Mouse (Mus musculus): ENCODE results near the gene Lage3. TPM values are rescaled to one million over a fixed set of nuclear protein-coding genes. Genes with fewer than 3 reads are reported as not detected.
"Not testable (repeated sequence)": the region's sequence is repeated elsewhere in the genome, so short reads cannot be mapped to it uniquely, and the experiment has no call there.

The Lage3 gene
- 10 to 100 TPM; 25.1 to 26.4 TPM for total RNA-seq (2021)

GRCm38 (mm10) chrX:74353467-74353770, at the start of gene Lage3:
Gene Lage3 (minus strand): TSS chrX:74353618.
- DNase-seq: peak; percentile 78 to 80

- DNase-seq: no peak
Measured at GRCm38 (mm10) chrX:74400136-74400535, 46.7 kb upstream of the Lage3 start.

GRCm38 (mm10) chrX:74392535-74393443, 39.4 kb upstream of the Lage3 start, which contains the start of the genes Fam3a and Ikbkg:
Gene Fam3a (minus strand): TSS chrX:74393272.
Gene Ikbkg (plus strand): TSS chrX:74393290.
- DNase-seq: peak; percentile 74 to 78

GRCm38 (mm10) chrX:74388153-74388552, 34.7 kb upstream of the Lage3 start:
- DNase-seq: no peak

GRCm38 (mm10) chrX:74384451-74384850, 31.0 kb upstream of the Lage3 start:
- no peak for DNase-seq

- peak; percentile 75 to 78 for DNase-seq
Measured at GRCm38 (mm10) chrX:74372888-74373549, 19.6 kb upstream of the Lage3 start, which contains the start of the genes Ubl4a and Slc10a3. Gene Ubl4a (minus strand): TSS chrX:74373218. Gene Slc10a3 (minus strand): TSS chrX:74373349.

GRCm38 (mm10) chrX:74368209-74368909, 14.9 kb upstream of the Lage3 start:
- DNase-seq: peak; percentile 56 to 65

- no peak for DNase-seq
Measured at GRCm38 (mm10) chrX:74367512-74367911, 14.1 kb upstream of the Lage3 start.

GRCm38 (mm10) chrX:74359171-74359570, 5.8 kb upstream of the Lage3 start:
- no peak for DNase-seq

- DNase-seq: not testable (repeated sequence)
Measured at GRCm38 (mm10) chrX:74357069-74357468, 3.7 kb upstream of the Lage3 start.

- no peak for DNase-seq
Measured at GRCm38 (mm10) chrX:74352645-74353466, 562 bp downstream of the Lage3 start.

- DNase-seq: no peak
Measured at GRCm38 (mm10) chrX:74330166-74330930, 23.1 kb downstream of the Lage3 start.

- DNase-seq: no peak
Measured at GRCm38 (mm10) chrX:74329215-74329671, 24.2 kb downstream of the Lage3 start.

GRCm38 (mm10) chrX:74328725-74329161, 24.7 kb downstream of the Lage3 start, which contains the start of gene Plxna3:
Gene Plxna3 (plus strand): TSS chrX:74329066.
- DNase-seq: peak; percentile 45 to 51

GRCm38 (mm10) chrX:74312540-74313464, 40.6 kb downstream of the Lage3 start, which contains the start of gene Fam50a:
Gene Fam50a (plus strand): TSS chrX:74313033.
- peak; percentile 83 to 87 for DNase-seq

GRCm38 (mm10) chrX:74304867-74305700, 48.3 kb downstream of the Lage3 start, which contains the start of gene Gdi1:
Gene Gdi1 (plus strand): TSS chrX:74304998.
- DNase-seq: peak; percentile 68 to 69

Data from layer of hippocampus, postnatal 36 days (tissue).